Mouse (Mus musculus): Measurements from ENCODE around the gene Med9.
"Not testable (repeated sequence)": the region's sequence is repeated elsewhere in the genome, so short reads cannot be mapped to it uniquely, and the experiment has no call there.

The Med9 gene

GRCm38 (mm10) chr11:59947752-59948400 is at the start of gene Med9:
Med9 (plus strand) TSS chr11:59948206.
- peak; percentile 90 to 91 for DNase-seq

- peak; percentile 52 to 60 for DNase-seq
These were observed 48.0 kb upstream of the Med9 start for GRCm38 (mm10) chr11:59899711-59900685.

DNA sequence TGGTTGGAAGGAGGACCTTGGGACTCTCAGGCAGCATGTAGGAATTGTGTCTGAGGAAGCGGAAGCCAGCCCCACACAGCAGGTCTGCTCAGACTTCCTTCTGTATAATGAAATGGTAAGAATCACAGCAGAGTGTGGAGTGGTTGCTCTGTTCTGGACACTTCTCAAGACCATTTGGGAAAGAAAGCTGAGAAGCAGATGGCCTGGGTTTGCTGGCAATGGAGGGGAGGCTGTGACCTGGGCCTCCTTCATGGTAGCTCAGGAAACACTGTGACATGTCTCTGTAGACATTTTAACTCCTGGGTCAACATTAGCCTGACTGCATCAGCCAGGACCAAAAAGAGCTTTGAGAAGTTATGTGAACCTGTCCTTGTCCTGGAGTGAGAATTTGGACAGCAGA is 47.0 kb upstream of the Med9 start:
- DNase-seq, result no peak

- DNase-seq, result peak; percentile 32 to 61
These were observed 45.8 kb upstream of the Med9 start for GRCm38 (mm10) chr11:59902045-59902726.

- DNase-seq, result no peak
These were observed 41.4 kb upstream of the Med9 start for GRCm38 (mm10) chr11:59906521-59907123.

GRCm38 (mm10) chr11:59908446-59908845 is 39.6 kb upstream of the Med9 start:
- peak; percentile 30 to 75 for DNase-seq

DNA sequence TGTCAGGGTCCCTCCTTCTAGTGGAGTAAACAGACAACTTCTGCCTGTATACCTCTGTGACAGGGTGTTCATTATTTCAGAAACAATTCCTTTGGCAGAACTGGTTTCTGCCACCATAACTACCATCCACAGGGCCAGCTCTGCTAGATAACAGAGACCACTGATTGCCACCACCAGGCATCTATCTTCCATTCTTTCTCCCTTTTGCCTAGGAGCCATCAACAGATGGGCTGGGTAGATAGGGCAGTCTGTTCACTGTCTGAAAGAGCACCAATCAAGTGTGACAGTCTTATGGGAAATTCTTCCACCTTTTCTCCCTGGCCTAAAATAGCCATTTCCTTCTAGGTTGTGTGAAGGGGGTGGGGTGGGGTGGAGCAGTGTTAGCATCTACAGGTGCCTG is 37.4 kb upstream of the Med9 start:
- DNase-seq, result no peak

GRCm38 (mm10) chr11:59911523-59911922 is 36.5 kb upstream of the Med9 start:
- no peak for DNase-seq

GRCm38 (mm10) chr11:59913702-59914101 is 34.3 kb upstream of the Med9 start:
- DNase-seq, result no peak

DNA sequence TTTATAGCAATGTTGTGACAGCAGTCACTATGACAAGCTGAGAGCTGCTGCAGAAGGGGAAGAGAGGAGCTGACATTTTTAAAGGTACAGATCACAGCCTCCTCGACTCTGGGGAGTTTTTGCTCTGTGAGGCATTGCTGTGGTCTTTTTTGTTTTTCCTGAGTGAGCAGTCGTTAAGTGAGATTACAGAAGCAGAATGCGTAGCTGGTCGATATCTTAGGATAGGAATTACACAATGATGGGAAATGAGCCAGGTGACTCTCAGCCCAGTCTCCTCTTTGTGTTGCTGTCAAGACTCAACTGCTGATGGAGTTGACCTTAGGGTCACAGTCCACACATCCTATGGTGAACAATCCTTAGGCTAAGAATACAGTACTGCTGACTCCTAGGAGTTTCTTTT is 30.0 kb upstream of the Med9 start:
- peak; percentile 28 to 39 for DNase-seq

DNA sequence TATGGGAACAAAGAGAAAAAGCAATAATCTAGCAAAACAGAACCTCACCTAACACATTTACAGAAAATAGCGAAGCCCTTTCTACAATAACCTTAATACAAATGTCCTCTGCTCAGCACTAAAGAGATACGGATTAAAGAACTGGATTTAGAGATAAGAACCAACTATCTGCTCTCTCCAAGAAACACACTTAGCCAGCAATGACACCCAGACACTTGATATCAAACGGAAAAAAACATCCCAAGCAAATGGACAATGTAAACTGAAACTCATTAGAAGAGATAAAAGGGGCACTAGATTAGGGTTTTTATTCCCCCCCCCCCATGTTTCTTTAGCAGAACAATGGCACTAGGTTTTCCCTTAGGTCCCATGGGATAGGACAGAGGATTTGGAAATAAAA is 28.6 kb upstream of the Med9 start:
- no peak for DNase-seq

- DNase-seq, result no peak
These were observed 27.7 kb upstream of the Med9 start for GRCm38 (mm10) chr11:59920331-59920730.

DNA sequence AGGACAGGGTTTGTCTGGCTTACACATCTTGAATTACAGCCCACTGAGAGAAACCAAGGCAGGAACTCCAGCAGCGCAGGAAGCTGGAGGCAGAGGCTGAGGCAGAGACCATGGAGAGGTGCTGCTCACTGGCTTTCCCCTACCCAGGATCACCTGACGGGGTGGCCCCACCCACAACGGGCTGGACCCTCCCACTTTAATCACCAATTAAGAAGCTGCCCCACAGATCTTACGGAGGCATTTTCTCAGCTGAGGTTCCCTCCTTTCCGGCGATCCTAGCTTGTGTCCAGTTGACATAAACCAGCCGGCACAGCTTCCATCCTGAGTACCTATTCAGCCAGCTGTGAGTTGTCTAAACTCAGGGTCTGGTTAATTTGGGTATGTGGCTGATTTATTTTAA is 26.7 kb upstream of the Med9 start:
- DNase-seq, result peak; percentile 83 to 85

DNA sequence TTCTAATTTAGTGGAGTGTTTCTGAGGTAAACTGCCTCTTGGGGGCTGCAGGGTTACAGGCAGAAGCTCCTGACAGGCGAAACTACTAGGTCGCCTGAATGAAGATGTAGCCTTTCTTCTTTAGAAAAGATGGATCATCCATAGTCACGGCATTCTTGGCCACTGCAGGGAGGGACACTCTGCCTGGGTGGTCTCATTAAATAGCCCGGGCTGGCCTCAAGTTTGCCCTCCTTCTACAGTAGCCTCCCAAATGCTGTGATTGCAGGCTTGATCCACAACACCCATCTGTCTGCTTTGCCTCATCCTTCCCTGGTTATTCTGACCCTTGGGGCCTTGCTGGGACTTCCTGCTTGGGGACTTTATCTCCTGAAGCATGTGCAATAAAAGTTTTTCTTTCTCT is 18.0 kb upstream of the Med9 start:
- no peak for DNase-seq

DNA sequence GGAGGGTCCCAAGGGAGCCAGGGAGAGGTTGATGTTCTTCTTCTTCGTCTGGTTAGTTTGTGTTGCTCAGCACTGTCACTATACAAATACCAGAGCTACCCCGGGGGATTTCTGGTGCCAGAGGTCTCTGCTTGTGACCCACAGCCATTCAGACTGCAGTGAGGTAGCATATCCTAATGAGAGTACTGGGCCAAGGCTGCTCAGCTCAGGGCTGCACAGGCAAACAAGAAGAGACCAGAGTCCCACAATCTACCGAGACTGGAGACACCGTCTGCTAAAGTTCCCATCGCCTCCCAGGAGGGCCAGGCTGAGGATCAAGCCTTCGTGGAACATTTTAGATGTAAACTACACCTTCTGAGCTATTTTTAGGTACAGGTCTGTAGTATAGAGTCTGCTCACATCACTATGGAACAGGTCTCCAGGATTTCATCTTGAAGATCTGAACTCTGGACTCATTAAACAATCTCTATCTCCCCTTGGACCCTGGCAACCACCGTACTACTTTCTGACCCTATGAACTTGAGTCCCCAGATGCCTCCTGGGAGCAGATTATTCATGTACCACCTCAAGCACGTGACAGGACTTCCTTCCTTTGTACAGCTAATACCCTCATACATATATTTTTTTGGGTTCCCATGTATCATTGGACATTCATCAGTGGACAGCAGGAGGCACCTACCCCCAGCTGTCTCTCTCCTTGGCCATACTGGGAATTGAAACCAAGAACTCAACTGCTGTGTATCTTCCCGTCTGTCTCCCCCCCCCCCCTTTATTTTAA is 15.3 kb upstream of the Med9 start:
- no peak for DNase-seq

GRCm38 (mm10) chr11:59933943-59934342 is 14.1 kb upstream of the Med9 start:
- no peak for DNase-seq

DNA sequence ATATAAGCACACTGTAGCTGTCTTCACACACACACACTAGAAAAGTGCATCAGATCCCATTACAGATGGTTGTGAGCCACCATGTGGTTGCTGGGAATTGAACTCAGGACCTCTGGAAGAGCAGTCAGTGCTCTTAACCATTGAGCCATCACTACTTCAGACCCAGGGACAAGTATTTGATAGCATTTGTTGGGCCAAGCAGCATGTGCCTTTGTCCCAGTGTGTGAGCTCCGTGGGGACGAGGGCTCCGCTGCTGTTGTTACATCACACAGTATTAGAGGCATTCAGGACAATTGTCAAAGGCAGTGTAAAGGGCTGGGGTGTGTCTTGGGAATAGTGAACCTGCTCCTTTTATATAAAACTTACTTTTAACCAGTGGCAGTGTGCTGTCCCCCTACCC is 11.0 kb upstream of the Med9 start:
- DNase-seq, result no peak

GRCm38 (mm10) chr11:59937615-59938014 is 10.4 kb upstream of the Med9 start:
- no peak for DNase-seq

- peak in 1 of 2 experiments; percentile 41 for DNase-seq
These were observed 8.2 kb upstream of the Med9 start for GRCm38 (mm10) chr11:59939821-59940220.

- no peak for DNase-seq
These were observed 7.4 kb upstream of the Med9 start for GRCm38 (mm10) chr11:59940645-59941044.

DNA sequence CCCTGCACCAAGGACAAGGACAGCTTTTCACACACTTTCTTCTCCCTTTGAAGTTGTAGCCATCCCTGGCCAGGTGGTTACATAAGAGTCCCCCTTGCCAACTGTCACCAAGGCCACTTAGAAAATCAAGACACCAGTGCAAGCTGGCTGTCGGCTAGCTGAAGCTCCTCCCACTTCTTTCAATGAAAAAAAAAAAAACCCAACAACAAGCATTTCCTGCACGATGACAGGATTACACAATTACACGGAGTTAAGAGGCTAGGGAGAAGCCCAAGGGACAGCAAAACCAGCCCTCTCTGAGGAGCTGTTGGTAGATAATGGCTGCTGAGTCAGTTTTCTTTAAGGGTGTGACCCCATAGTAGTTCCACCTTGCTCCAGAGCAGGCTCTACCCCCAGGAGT is 6.6 kb upstream of the Med9 start:
- no peak for DNase-seq

DNA sequence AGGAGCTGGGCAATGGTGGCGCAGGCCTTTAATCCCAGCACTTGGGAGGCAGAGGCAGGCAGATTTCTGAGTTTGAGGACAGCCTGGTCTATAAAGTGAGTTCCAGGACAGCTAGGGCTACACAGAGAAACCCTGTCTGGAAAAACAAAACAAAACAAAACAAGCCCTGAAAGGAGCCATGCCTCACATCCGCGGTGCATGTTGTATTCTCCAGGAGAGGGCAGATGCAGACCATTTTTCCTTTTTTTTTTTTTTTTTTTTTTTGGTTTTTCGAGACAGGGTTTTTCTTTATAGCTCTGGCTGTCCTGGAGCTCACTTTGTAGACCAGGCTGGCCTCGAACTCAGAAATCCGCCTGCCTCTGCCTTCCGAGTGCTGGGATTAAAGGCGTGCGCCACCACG is 3.2 kb upstream of the Med9 start:
- not testable (repeated sequence) for DNase-seq
